Mouse (Mus musculus): ENCODE results near the gene Enah. TPM values are rescaled to one million over a fixed set of nuclear protein-coding genes. Genes with fewer than 3 reads are reported as not detected.

Gene Enah
- polyA plus RNA-seq, 1 experiment from 2014 or later = 14.8 TPM

DNA sequence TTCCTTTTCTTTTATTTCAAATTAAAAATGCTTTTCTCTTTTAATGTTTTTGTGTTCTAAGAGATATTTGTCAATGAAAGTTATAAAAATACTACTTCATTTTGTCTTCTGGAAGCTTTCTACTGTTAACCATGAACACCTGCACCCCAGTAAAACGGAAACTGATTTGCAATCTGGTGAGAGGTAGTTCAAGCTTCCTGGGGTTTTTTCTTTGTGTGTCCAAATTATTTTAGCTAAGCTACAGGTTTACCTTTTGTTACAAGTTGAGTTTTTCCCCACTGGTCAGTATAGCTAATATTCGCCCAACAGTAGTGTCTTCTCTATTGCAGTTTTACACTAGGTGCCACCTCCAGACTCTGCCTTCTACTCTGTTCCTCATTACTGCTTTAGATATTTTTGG, 62.1 kb downstream of the Enah start:
- Histone ChIP-seq H3K27ac (replicated peaks) (no peak overlapping the region), H3K4me2 (no peak overlapping the region), H3K4me1 (0 out of 2 replicates have a peak, but pooled peaks cover 3% of the 10 kb centered on the region), H3K4me3 (no peak overlapping the region), H3K9me3 (no peaks in the 10 kb centered on the region), H3K36me3 (peaks cover 48% of the 10 kb centered on the region), H3K9ac (no peak overlapping the region), H3K27me3 (replicated peaks) (no peaks in the 10 kb centered on the region)
- 91% methylated on average over 2 of the region's 2 CpGs for WGBS
- ATAC-seq (ENCODE audit: extremely low read depth, insufficient number of reproducible peaks, low FRiP score, low TSS enrichment) = no peak

- H3K27me3 ChIP-seq (replicated peaks) = no peaks in the 10 kb centered on the region
- H3K9me3 ChIP-seq = no peaks in the 10 kb centered on the region
- peaks cover 39% of the 10 kb centered on the region for H3K36me3 ChIP-seq
- no peak overlapping the region for H3K4me2 ChIP-seq
- peaks cover 12% of the 10 kb centered on the region for H3K4me1 ChIP-seq
- H3K9ac ChIP-seq = no peak overlapping the region
- H3K27ac ChIP-seq (replicated peaks) = no peak overlapping the region
- ATAC-seq (ENCODE audit: extremely low read depth, insufficient number of reproducible peaks, low FRiP score, low TSS enrichment) = no peak
- no peak overlapping the region for H3K4me3 ChIP-seq
Observed at GRCm38 (mm10) chr1:181953547-181953946, 66.2 kb downstream of the Enah start.

DNA sequence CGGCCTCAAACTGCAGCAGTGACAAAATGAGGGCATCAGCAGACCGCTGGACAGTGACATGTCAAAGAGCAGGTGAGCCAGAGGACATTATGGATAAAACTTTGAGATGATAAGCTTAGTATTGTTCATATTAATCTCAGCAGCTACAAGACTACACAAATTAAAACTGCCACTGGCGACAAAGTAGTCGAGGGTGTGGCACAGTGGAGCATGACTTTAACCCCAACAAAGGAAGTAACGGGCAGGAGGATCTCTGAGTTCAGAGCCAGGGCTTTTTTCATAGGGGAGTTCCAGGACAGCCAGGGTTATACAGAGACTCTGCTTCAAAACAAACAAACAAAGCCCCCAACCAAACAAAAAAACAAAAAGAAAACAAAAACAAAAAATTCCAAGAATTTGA, 68.5 kb downstream of the Enah start:
- Histone ChIP-seq H3K4me2 (no peak overlapping the region), H3K27ac (replicated peaks) (no peak overlapping the region), H3K36me3 (peaks cover 42% of the 10 kb centered on the region), H3K4me1 (peaks cover 12% of the 10 kb centered on the region), H3K9me3 (no peaks in the 10 kb centered on the region), H3K27me3 (replicated peaks) (no peaks in the 10 kb centered on the region), H3K4me3 (no peak overlapping the region), H3K9ac (no peak overlapping the region)
- no peak for ATAC-seq (ENCODE audit: extremely low read depth, insufficient number of reproducible peaks, low FRiP score, low TSS enrichment)
- WGBS = 81% methylated on average over 5 of the region's 5 CpGs

GRCm38 (mm10) chr1:181950721-181951120, 69.1 kb downstream of the Enah start:
- peaks cover 12% of the 10 kb centered on the region for H3K4me1 ChIP-seq
- H3K4me3 ChIP-seq = no peak overlapping the region
- H3K9ac ChIP-seq = no peak overlapping the region
- no peak overlapping the region for H3K4me2 ChIP-seq
- H3K9me3 ChIP-seq = no peaks in the 10 kb centered on the region
- no peak for ATAC-seq (ENCODE audit: extremely low read depth, insufficient number of reproducible peaks, low FRiP score, low TSS enrichment)
- H3K36me3 ChIP-seq = peaks cover 36% of the 10 kb centered on the region
- no peaks in the 10 kb centered on the region for H3K27me3 ChIP-seq (replicated peaks)
- WGBS = 88% methylated on average over 9 of the region's 9 CpGs
- no peak overlapping the region for H3K27ac ChIP-seq (replicated peaks)

DNA sequence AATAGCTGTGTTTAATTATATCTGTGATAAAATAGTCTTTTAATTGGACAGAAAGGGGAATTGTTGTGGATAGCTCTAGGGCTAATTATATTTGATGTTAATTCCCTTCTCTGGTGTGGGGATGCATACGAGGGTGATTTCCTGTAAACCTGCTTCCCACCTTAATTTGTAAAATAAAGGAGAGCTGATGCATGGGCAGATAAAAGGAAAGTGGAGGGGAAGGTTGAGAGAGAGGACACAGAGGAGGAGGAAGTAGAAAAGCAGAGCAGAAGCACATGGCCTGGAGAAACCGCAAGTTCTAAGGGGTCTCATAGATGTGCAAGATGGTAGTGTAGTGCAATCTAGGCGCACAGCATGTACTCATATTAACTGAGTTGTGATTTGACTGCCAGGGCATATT, 71.6 kb downstream of the Enah start:
- H3K27ac ChIP-seq (replicated peaks) = no peak overlapping the region
- H3K36me3 ChIP-seq = peaks cover 29% of the 10 kb centered on the region
- H3K9ac ChIP-seq = no peak overlapping the region
- no peak for ATAC-seq (ENCODE audit: extremely low read depth, insufficient number of reproducible peaks, low FRiP score, low TSS enrichment)
- 94% methylated on average over 3 of the region's 3 CpGs for WGBS
- H3K4me1 ChIP-seq = peaks cover 12% of the 10 kb centered on the region
- no peak overlapping the region for H3K4me3 ChIP-seq
- H3K4me2 ChIP-seq = no peak overlapping the region
- H3K27me3 ChIP-seq (replicated peaks) = no peaks in the 10 kb centered on the region
- no peaks in the 10 kb centered on the region for H3K9me3 ChIP-seq

DNA sequence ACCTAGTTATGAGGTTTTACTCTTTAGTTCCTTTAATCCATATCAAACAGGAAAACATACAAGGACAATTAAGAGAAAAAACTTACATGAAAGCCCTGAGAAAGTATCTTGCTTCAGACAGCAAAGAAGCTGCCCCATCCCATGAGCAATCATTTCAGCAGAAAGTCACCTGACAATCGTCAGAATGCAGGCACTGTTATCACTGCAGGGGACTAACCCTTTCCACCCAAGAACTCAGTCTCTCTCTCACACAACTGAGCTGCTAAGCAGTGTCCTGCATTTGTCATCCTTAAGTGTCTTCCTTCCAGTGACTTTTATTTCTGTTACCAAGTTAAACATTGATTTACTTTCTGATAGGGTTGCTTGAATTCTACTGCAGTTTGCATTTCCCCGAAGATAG, 82.7 kb downstream of the Enah start:
- Histone ChIP-seq H3K36me3 (peaks cover 10% of the 10 kb centered on the region), H3K9me3 (no peaks in the 10 kb centered on the region), H3K4me2 (0 out of 2 replicates have a peak overlapping the region, but pooled peaks have one; percentile 11), H3K27ac (replicated peaks) (no peak overlapping the region), H3K27me3 (replicated peaks) (no peaks in the 10 kb centered on the region), H3K9ac (no peak overlapping the region), H3K4me1 (peaks cover 19% of the 10 kb centered on the region), H3K4me3 (no peak overlapping the region)
- 30% methylated on average over 2 of the region's 2 CpGs for WGBS
- ATAC-seq (ENCODE audit: extremely low read depth, insufficient number of reproducible peaks, low FRiP score, low TSS enrichment) = no peak

DNA sequence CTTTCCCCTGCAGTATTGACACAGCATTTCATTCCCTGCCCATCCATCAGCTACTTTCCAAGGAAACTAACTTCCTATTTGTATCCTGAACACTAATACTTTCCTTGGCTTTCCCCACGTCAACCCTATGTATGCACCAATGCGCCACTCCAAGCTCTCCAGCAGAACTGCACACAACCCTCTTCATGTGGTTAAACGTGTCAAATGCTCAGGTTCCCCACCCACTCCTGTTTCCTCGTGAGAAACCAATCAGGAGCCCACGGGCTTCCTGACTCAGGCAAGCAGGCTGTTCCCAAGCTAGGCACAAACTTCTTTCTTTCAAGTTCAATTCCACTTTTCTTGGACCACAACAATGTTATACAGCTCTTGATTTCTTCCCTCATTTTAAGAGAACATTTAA, 91.4 kb downstream of the Enah start:
- Histone ChIP-seq H3K27me3 (replicated peaks) (no peaks in the 10 kb centered on the region), H3K27ac (replicated peaks) (no peak overlapping the region), H3K36me3 (peaks cover 17% of the 10 kb centered on the region), H3K9ac (no peak overlapping the region), H3K4me2 (no peak overlapping the region), H3K4me3 (no peak overlapping the region), H3K4me1 (peaks cover 15% of the 10 kb centered on the region), H3K9me3 (no peaks in the 10 kb centered on the region)
- ATAC-seq (ENCODE audit: extremely low read depth, insufficient number of reproducible peaks, low FRiP score, low TSS enrichment) = no peak
- WGBS = 60% methylated on average over 5 of the region's 5 CpGs

DNA sequence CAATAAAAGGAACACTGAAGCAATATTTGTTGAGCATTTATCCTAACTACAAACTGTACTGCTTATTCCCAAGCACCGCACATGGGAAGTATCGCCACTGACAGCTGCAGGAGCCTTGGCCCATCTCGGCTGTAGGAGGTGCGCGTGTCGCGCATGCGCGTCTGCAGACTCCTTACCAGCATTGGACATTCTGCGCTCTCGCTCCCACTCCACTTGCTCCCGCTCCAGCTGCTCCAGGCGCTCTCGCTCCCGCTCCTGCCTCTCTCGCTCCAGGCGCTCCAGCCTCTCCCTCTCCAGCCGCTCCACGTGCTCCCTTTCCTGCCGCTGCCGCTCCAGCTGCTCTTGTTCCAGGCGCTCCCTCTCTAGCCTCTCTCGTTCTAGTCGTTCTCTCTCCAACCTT, 96.4 kb downstream of the Enah start:
- Histone ChIP-seq H3K27ac (replicated peaks) (peak overlapping the region; percentile 50), H3K4me1 (peaks cover 21% of the 10 kb centered on the region), H3K27me3 (replicated peaks) (no peaks in the 10 kb centered on the region), H3K4me3 (peak overlapping the region; percentile 26; the same call in 1 of the 2 replicates), H3K9ac (peak overlapping the region; percentile 40; the same call in 1 of the 2 replicates), H3K4me2 (peak overlapping the region; percentile 54), H3K9me3 (no peaks in the 10 kb centered on the region), H3K36me3 (peaks cover 30% of the 10 kb centered on the region)
- 59% methylated on average over 24 of the region's 24 CpGs for WGBS
- peak; percentile 19; the same call in 1 of the 2 replicates for ATAC-seq (ENCODE audit: extremely low read depth, insufficient number of reproducible peaks, low FRiP score, low TSS enrichment)

DNA sequence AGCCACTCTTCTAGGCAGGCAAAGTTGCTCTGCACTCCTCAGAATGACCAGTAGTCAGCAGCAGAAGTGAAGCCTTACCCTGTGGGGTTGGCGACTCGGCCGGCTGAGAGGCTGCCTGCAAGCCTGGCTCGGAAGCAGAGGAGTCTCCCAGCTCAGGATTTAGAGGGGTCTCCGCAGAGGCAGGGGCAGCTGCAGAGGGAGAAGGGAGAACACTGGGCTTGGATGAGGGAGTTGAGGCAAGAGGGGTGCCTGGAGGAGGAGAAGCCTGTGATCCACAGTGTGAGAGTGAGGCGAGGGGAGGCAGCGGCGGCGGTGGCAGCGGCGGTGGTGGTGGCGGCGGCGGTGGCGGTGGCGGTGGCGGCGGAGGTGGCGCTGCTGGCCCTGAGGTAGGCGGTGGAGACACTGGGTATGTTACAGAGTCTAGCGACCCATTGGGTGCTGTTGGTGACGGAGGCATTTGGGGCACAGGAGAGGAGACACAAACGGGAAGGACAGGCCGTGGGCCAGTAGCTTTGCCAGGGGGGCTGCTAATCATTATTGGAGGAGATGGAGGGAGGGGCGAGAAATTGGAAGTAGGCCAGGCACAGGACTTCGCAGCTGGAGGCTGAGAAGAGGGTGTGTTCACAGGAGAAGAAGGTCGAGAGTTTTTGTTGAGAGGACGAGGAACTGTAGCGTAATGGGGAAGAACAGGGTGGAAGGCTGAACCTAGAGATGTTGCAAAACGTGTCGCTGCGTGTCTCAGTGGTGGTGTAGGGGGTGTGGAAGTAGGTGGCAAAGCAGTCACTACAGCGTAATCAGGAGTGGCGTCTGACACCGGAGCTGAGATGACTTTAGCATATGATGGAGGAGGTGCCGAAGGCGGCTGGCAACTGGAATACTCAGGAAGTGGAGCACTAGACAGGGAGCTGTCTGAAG, 98.0 kb downstream of the Enah start:
- no peak for ATAC-seq (ENCODE audit: extremely low read depth, insufficient number of reproducible peaks, low FRiP score, low TSS enrichment)
- Histone ChIP-seq H3K4me1 (peaks cover 14% of the 10 kb centered on the region), H3K9ac (peak overlapping the region; percentile 71), H3K4me2 (peak overlapping the region; percentile 67), H3K4me3 (peak overlapping the region; percentile 44), H3K27ac (replicated peaks) (peak overlapping the region; percentile 28; the same call in 1 of the 2 replicates), H3K36me3 (peaks cover 40% of the 10 kb centered on the region), H3K27me3 (replicated peaks) (no peaks in the 10 kb centered on the region), H3K9me3 (no peaks in the 10 kb centered on the region)
- WGBS = 46% methylated on average over 37 of the region's 37 CpGs

DNA sequence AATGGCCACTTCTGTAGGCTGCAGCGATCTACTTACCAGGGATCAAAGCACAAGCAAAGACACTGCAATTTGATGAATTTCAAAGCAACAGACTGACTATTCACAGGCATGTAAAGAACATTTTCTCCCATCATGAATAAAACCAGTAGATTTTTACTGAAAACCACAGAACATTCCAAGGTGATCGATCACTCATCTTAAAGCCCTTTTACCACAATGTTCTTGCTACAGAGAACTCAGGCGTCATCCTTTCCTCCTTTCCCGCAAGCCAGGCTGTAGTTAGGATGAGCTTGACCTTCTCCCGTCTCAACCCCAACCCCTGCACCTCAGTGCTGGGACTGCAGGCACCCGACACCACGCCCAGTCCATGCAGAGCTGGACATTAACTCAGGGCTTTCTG, 107.9 kb downstream of the Enah start:
- no peak for ATAC-seq (ENCODE audit: extremely low read depth, insufficient number of reproducible peaks, low FRiP score, low TSS enrichment)
- no peak overlapping the region for H3K9ac ChIP-seq
- H3K4me1 ChIP-seq = peaks cover 3% of the 10 kb centered on the region
- no peaks in the 10 kb centered on the region for H3K9me3 ChIP-seq
- H3K36me3 ChIP-seq = peaks cover 58% of the 10 kb centered on the region
- no peak overlapping the region for H3K4me2 ChIP-seq
- H3K4me3 ChIP-seq = no peak overlapping the region
- 91% methylated on average over 7 of the region's 7 CpGs for WGBS
- no peaks in the 10 kb centered on the region for H3K27me3 ChIP-seq (replicated peaks)
- no peak overlapping the region for H3K27ac ChIP-seq (replicated peaks)

- Histone ChIP-seq H3K9me3 (no peaks in the 10 kb centered on the region), H3K27me3 (replicated peaks) (no peaks in the 10 kb centered on the region), H3K36me3 (peaks cover 38% of the 10 kb centered on the region), H3K4me3 (no peak overlapping the region), H3K4me1 (peaks cover 24% of the 10 kb centered on the region), H3K9ac (no peak overlapping the region), H3K27ac (replicated peaks) (no peak overlapping the region), H3K4me2 (no peak overlapping the region)
- WGBS = 80% methylated on average over 11 of the region's 11 CpGs
- no peak for ATAC-seq (ENCODE audit: extremely low read depth, insufficient number of reproducible peaks, low FRiP score, low TSS enrichment)
Observed at GRCm38 (mm10) chr1:181901706-181902373, 118.0 kb downstream of the Enah start.

All from heart, embryonic 13.5 days (tissue).